Mouse (Mus musculus) left cerebral cortex, postnatal 4 days (tissue): ENCODE results near the gene Gabpa. TPM values are rescaled to one million over a fixed set of nuclear protein-coding genes. Genes with fewer than 3 reads are reported as not detected.

ENCODE experiments used
- DNase-seq: peaks from one replicate; pipeline ENCODE4 v3.0.0-alpha.2; 2022
- intact Hi-C: fragments of 180-260 bp; cut with DNase I; formaldehyde crosslinking; loops from one replicate; pipeline ENCODE4 v1.15.1; 2025
- total RNA-seq, 2 experiments: library from RNA; stranded (reverse); gene quantifications; 2 replicates each; pipeline ENCODE4 v1.2.3; 2021

The Gabpa gene
- total RNA-seq, result 10 to 100 TPM; 26.1 to 26.7 TPM

DNA sequence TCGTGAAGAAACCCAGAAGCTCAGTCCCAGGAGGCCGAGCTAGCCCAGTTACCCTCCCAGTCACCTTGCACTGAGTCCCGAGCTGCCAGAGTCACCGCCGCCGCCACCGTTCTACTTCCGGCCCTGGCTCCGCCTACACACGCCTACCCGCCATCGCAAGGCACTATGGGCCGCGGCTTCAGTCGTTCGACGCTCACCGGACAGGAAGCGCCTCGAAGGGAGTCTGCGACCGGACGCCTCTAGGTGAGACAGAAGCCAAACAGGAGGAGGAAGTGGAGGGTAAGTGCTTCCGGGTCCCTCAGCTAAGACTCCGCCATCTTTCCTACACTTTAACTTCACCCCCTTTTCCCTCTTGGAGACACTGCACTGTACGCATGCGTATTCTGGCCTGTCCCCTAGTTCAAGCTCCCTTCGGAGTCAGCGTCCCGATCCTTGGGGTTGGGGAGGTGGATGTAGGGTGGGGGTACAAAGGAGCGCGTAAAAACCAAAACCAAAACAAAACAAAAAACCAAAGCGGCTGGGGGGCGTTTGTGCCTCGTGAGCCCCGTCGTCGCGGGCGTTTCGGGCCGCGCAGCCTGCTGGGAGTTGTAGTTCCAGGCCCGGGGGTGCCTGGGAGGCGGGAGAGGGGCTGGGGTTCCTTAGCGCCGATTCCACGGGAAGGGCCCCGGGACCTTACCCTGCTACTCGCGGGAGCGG is at the start of gene Gabpa:
Gene Gabpa (plus strand): TSS at position 181 of the 696 bp plus-strand sequence.
- intact Hi-C loops, result no loop called here

DNA sequence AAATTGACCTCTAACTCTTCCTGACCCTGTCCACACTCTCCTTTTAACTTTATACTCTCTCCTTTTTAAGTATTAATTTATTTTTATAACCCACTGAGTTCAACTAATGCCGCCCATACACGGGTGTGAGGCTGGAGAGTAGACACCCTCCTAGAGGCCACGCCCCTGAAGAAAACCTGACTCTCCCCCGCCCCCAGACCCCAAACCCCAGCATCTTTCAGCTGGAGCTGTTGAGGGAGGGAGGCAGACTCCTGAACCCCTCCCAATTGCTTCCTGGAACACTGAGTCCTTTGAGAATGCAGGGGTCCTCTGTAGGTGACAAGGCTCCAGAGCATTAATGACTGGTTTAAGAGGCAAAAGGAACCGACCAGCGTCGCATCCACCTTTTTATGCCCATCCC is 49.8 kb upstream of the Gabpa start:
- DNase-seq, result no peak
- intact Hi-C loops, result no loop called here

More for the DNA sequence above, at the start of gene Gabpa:
- peak; percentile 90 for DNase-seq

- intact Hi-C loops, result no loop called here
- no peak for DNase-seq
These were observed 44.0 kb upstream of the Gabpa start for GRCm38 (mm10) chr16:84790595-84791165.

GRCm38 (mm10) chr16:84793401-84793800 is 41.3 kb upstream of the Gabpa start:
- intact Hi-C loops, result no loop called here
- no peak for DNase-seq

DNA sequence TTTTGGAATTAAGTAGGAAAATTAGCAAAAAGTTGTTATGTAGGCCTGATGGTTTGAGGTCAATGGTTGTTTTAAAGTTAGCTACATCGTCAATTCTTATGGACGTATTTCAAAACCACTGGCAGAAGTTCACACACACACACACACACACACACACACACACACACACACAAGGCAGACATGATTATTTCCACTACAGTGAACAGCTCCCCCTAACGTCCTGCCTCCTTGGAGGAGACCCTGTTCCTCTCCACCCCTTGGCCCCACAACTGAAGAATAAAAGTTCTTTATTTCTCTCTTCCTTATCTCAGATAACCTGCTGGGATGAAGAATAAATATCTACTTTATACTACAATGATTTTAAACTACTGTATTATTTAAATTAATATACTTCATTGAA is 39.4 kb upstream of the Gabpa start:
- intact Hi-C loops, result no loop called here
- no peak for DNase-seq

GRCm38 (mm10) chr16:84796678-84797077 is 38.0 kb upstream of the Gabpa start:
- intact Hi-C loops, result no loop called here
- no peak for DNase-seq

GRCm38 (mm10) chr16:84800038-84800437 is 34.7 kb upstream of the Gabpa start:
- DNase-seq, result no peak
- intact Hi-C loops, result no loop called here

DNA sequence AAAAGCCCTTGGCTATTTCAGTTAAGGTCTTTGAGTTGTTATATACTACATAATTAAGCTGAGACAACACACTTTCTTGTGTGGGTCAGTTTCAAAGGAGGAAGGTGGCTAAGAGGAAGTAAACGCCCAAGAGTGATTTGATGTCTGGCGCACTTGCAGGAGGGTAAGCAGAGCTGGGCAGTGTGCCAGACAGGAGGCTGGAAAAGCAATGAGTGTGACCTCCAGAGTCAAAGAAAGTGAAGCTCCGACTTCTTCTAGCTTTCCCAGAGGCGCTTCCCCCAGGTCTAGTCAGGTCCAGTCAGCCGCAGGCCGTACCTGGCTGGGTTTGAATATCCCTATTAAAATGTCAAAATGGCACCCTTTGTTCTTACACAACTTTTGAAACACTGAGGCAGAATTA is 32.5 kb upstream of the Gabpa start:
- intact Hi-C loops, result no loop called here
- DNase-seq, result peak; percentile 19

- no peak for DNase-seq
- intact Hi-C loops, result no loop called here
These were observed 29.9 kb upstream of the Gabpa start for GRCm38 (mm10) chr16:84804866-84805265.

GRCm38 (mm10) chr16:84806175-84806574 is 28.6 kb upstream of the Gabpa start:
- intact Hi-C loops, result no loop called here
- no peak for DNase-seq

GRCm38 (mm10) chr16:84807874-84808273 is 26.9 kb upstream of the Gabpa start:
- intact Hi-C loops, result no loop called here
- DNase-seq, result no peak

GRCm38 (mm10) chr16:84810254-84810653 is 24.5 kb upstream of the Gabpa start:
- DNase-seq, result no peak
- intact Hi-C loops, result no loop called here

DNA sequence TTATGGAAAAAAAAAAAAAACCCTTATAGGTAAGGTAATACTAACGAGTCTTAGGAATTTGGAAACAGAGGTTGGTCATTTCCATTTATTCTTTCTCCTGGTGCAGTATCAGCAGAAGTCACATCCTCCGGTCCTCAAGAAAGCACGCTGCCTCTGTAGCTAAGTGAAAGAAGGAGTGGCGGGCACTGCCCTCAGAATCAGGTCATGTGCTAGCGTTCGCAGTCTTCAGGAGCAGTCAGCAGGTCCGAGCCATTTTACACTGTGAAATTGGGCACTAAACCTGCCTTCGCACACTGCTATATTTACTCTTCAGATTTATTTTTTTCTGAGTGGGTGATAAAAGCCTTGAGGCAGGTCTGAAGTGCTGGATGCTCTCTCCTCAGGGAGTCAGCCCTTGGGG is 20.9 kb upstream of the Gabpa start:
- no peak for DNase-seq
- intact Hi-C loops, result no loop called here

GRCm38 (mm10) chr16:84814511-84814910 is 20.2 kb upstream of the Gabpa start:
- intact Hi-C loops, result no loop called here
- no peak for DNase-seq

DNA sequence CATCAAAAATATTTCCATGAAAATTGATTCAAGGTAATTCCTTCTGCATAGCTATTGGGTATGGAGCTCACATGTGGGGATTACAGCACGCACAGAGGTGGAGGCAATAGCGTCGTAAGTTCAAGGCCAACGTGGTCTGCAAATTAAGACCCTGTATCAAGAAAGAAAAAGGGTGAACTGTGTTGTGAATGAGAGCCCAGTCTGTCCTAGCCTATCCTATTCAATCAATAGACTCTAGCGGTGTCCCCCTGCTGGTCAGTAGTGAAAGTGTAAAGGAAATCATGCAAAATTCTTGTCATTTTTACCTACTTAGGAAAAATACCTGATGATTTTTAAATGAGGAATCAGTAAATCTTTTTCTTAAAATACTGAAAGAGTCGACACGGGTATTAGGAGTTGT is 17.3 kb upstream of the Gabpa start:
- DNase-seq, result peak; percentile 32
- intact Hi-C loops, result loop anchor here (5.0 kb wide), 1 partner anchor 80 kb away; the partner anchor contains the start of gene Mrpl39

DNA sequence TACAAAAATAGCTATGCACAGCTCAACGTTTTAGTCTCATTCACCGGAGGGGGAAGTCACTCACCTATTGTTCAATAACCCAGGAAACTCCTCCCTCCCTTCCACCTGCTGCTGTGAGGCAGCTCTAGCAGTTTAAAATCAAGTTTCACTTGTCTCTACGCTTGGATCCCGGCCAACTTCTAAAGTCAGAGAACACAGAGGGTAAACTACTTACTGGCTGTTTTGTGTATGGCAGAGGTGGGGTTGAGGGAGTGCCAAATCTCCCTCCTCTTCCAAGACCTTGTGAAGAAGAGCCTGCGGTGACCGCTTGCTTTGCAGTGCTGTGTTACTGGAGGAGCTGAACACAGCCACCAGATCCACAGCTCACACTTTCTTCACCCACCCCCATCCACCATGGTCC is 9.7 kb upstream of the Gabpa start:
- intact Hi-C loops, result no loop called here

GRCm38 (mm10) chr16:84831696-84832095 is 3.0 kb upstream of the Gabpa start:
- DNase-seq, result no peak
- intact Hi-C loops, result no loop called here

More for the DNA sequence above, 9.7 kb upstream of the Gabpa start:
- DNase-seq, result no peak

DNA sequence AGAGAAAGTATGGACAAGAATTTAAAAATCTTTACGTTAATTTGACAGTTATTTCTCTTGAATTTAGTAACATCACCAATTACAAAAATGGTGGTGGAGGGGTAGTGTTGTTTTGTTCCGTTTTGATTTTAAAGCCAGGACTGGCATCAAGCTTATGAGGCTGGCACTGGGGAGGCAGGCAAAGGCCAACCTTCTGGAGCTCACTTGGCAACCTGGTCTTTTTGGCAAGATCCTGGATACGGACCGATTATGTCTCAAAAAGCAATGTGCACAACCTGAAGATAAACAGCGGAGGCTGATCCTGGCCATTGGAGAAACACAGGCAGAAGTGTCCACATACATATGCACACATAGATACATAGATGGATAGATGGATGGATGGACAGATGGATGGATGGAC is 2.0 kb upstream of the Gabpa start:
- DNase-seq, result peak; percentile 56
- intact Hi-C loops, result no loop called here

GRCm38 (mm10) chr16:84834344-84834743 is 381 bp upstream of the Gabpa start:
- intact Hi-C loops, result no loop called here
- no peak for DNase-seq

DNA sequence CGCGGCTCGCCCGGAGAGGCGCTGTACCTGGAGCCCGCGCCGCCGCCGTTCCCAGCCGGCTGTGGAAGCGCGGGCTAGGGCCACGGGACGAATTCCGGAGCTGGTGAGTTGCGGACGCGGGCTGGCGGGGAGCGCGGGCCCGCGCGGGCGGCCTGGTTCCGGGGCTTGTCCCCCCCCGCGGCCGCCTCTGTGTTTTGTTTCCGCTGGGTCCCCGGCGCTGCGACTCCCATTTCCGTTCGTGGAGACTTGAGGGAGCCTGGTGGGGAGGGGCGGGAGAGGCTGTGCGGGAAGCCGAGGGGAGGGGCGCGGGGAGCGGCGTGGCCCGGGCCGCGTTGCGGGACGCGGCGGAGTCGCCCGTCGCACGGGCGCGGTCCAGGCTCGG is 707 bp downstream of the Gabpa start, which contains the start of gene Atp5j:
Gene Atp5j (minus strand): TSS at position 185 of the 382 bp plus-strand sequence.
- intact Hi-C loops, result no loop called here
- DNase-seq, result peak; percentile 81

GRCm38 (mm10) chr16:84835823-84836743 is 1.4 kb downstream of the Gabpa start:
- intact Hi-C loops, result no loop called here
- DNase-seq, result peak; percentile 24
